Mouse (Mus musculus): ENCODE data around the gene Cldn9.

DNA sequence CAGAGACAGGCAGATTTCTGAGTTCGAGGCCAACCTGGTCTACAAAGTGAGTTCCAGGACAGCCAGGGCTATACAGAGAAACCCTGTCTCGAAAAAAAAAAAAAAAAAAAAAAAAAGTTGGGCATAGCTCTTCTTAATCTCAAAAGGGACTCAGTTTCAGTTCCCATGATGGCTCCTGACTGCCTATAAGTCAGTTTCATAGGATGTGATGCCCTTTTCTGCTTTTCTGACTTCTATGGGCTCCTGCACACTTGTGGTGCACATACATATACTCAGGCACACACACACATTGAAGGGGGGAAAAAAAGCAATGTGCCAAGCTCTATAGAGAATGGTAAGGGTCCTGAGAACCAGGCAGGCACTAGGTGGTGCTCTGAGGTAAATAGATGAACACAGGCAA is 30.5 kb downstream of the Cldn9 start:
- TF ChIP-seq CTCF (IDR thresholded peaks at IDR 0.05; ENCODE audit: extremely low read depth, insufficient read length, insufficient replicate concordance, low read depth, low read length) (no peak), POLR2A (IDR thresholded peaks at IDR 0.05; ENCODE audit: low read depth, low read length) (no peak)
